Mouse (Mus musculus): ENCODE data around the gene Lefty2. TPM values are rescaled to one million over a fixed set of nuclear protein-coding genes. Genes with fewer than 3 reads are reported as not detected.
"Not testable (repeated sequence)": the region's sequence is repeated elsewhere in the genome, so short reads cannot be mapped to it uniquely, and the experiment has no call there.

The Lefty2 gene
- polyA plus RNA-seq, 1 experiment from 2014 or later = not detected

- H3K36me3 ChIP-seq = no peaks in the 10 kb centered on the region
- H3K4me1 ChIP-seq = peaks cover 43% of the 10 kb centered on the region
- 26% methylated on average over 8 of the region's 8 CpGs for WGBS (ENCODE audit: insufficient replicate concordance)
- H3K9me3 ChIP-seq (replicated peaks) = no peaks in the 10 kb centered on the region
- ATAC-seq = peak; percentile 72
- H3K27ac ChIP-seq = no peak overlapping the region
- H3K9ac ChIP-seq = no peak overlapping the region
- H3K4me2 ChIP-seq = no peak overlapping the region
- H3K27me3 ChIP-seq (replicated peaks) = peaks cover 5% of the 10 kb centered on the region; the same call in 1 of the 2 replicates
- H3K4me3 ChIP-seq = no peak overlapping the region
Measured at GRCm38 (mm10) chr1:180919686-180920085, 26.8 kb downstream of the Lefty2 start.

- 27% methylated on average over 6 of the region's 6 CpGs for WGBS (ENCODE audit: insufficient replicate concordance)
- H3K4me2 ChIP-seq = no peak overlapping the region
- H3K4me3 ChIP-seq = no peak overlapping the region
- no peaks in the 10 kb centered on the region for H3K36me3 ChIP-seq
- H3K9me3 ChIP-seq (replicated peaks) = no peaks in the 10 kb centered on the region
- no peak overlapping the region for H3K9ac ChIP-seq
- H3K4me1 ChIP-seq = peaks cover 24% of the 10 kb centered on the region
- no peak for ATAC-seq
- H3K27me3 ChIP-seq (replicated peaks) = peaks cover 16% of the 10 kb centered on the region
- no peak overlapping the region for H3K27ac ChIP-seq
Measured at GRCm38 (mm10) chr1:180922273-180923048, 29.6 kb downstream of the Lefty2 start.

- peaks cover 18% of the 10 kb centered on the region for H3K27me3 ChIP-seq (replicated peaks)
- 64% methylated on average over 2 of the region's 2 CpGs for WGBS (ENCODE audit: insufficient replicate concordance)
- no peak overlapping the region for H3K27ac ChIP-seq
- H3K9me3 ChIP-seq (replicated peaks) = no peaks in the 10 kb centered on the region
- no peak for ATAC-seq
- H3K4me2 ChIP-seq = no peak overlapping the region
- H3K36me3 ChIP-seq = no peaks in the 10 kb centered on the region
- H3K4me3 ChIP-seq = no peak overlapping the region
- H3K4me1 ChIP-seq = peaks cover 20% of the 10 kb centered on the region
- no peak overlapping the region for H3K9ac ChIP-seq
Measured at GRCm38 (mm10) chr1:180924737-180925136, 31.8 kb downstream of the Lefty2 start.

GRCm38 (mm10) chr1:180926286-180926685, 33.4 kb downstream of the Lefty2 start:
- Histone ChIP-seq H3K36me3 (no peaks in the 10 kb centered on the region), H3K27me3 (replicated peaks) (peaks cover 19% of the 10 kb centered on the region), H3K4me3 (no peak overlapping the region), H3K27ac (no peak overlapping the region), H3K9ac (no peak overlapping the region), H3K9me3 (replicated peaks) (no peaks in the 10 kb centered on the region), H3K4me2 (no peak overlapping the region), H3K4me1 (peaks cover 17% of the 10 kb centered on the region)
- WGBS (ENCODE audit: insufficient replicate concordance) = 55% methylated on average over 4 of the region's 4 CpGs
- no peak for ATAC-seq

- Histone ChIP-seq H3K9me3 (replicated peaks) (no peaks in the 10 kb centered on the region), H3K9ac (no peak overlapping the region), H3K36me3 (no peaks in the 10 kb centered on the region), H3K27me3 (replicated peaks) (peaks cover 35% of the 10 kb centered on the region), H3K4me1 (peaks cover 16% of the 10 kb centered on the region), H3K4me2 (no peak overlapping the region), H3K27ac (peak overlapping the region; percentile 15; the same call in 1 of the 2 replicates), H3K4me3 (no peak overlapping the region)
- 25% methylated on average over 2 of the region's 2 CpGs for WGBS (ENCODE audit: insufficient replicate concordance)
- ATAC-seq = no peak
Measured at GRCm38 (mm10) chr1:180929599-180929998, 36.7 kb downstream of the Lefty2 start.

GRCm38 (mm10) chr1:180931106-180931505, 38.2 kb downstream of the Lefty2 start:
- Histone ChIP-seq H3K4me3 (no peak overlapping the region), H3K36me3 (no peaks in the 10 kb centered on the region), H3K4me2 (no peak overlapping the region), H3K27ac (no peak overlapping the region), H3K9ac (no peak overlapping the region), H3K4me1 (peaks cover 30% of the 10 kb centered on the region), H3K27me3 (replicated peaks) (peaks cover 41% of the 10 kb centered on the region), H3K9me3 (replicated peaks) (no peaks in the 10 kb centered on the region)
- 70% methylated on average over 3 of the region's 3 CpGs for WGBS (ENCODE audit: insufficient replicate concordance)
- ATAC-seq = no peak

- WGBS (ENCODE audit: insufficient replicate concordance) = 43% methylated on average over 6 of the region's 6 CpGs
- Histone ChIP-seq H3K27me3 (replicated peaks) (peaks cover 49% of the 10 kb centered on the region), H3K4me1 (peaks cover 51% of the 10 kb centered on the region), H3K9me3 (replicated peaks) (no peaks in the 10 kb centered on the region), H3K4me3 (no peak overlapping the region), H3K27ac (no peak overlapping the region), H3K36me3 (no peaks in the 10 kb centered on the region), H3K4me2 (no peak overlapping the region), H3K9ac (no peak overlapping the region)
- no peak for ATAC-seq
Measured at GRCm38 (mm10) chr1:180933659-180934058, 40.8 kb downstream of the Lefty2 start.

- Histone ChIP-seq H3K9ac (no peak within 1 kb of the TSS), H3K9me3 (replicated peaks) (no peaks in the 10 kb centered on the region), H3K27me3 (replicated peaks) (peaks cover 49% of the 10 kb centered on the region), H3K4me3 (peak within 1 kb of the TSS; percentile 56; the same call in 1 of the 2 replicates), H3K36me3 (no peaks in the 10 kb centered on the region), H3K4me2 (peak within 1 kb of the TSS; percentile 80), H3K27ac (no peak within 1 kb of the TSS), H3K4me1 (peaks cover 46% of the 10 kb centered on the region)
- ATAC-seq = no peak
- 32% methylated on average over 21 of the region's 21 CpGs for WGBS (ENCODE audit: insufficient replicate concordance)
Measured at GRCm38 (mm10) chr1:180934467-180935419, 41.8 kb downstream of the Lefty2 start, which contains the start of gene Lefty1. TSS of gene Lefty1 (plus strand) at chr1:180935022.

GRCm38 (mm10) chr1:180936610-180937398, 43.9 kb downstream of the Lefty2 start:
- 2% methylated on average over 41 of the region's 41 CpGs for WGBS (ENCODE audit: insufficient replicate concordance)

GRCm38 (mm10) chr1:180937631-180938030, 44.7 kb downstream of the Lefty2 start:
- 65% methylated on average over 13 of the region's 13 CpGs for WGBS (ENCODE audit: insufficient replicate concordance)
- not testable (repeated sequence) for H3K9me3 ChIP-seq (replicated peaks); H3K36me3 ChIP-seq; ATAC-seq
- H3K27me3 ChIP-seq (replicated peaks) = peaks cover 53% of the 10 kb centered on the region
- peak overlapping the region; percentile 56 for H3K4me3 ChIP-seq
- peak overlapping the region; percentile 71; the same call in 1 of the 2 replicates for H3K27ac ChIP-seq
- H3K9ac ChIP-seq = peak overlapping the region; percentile 70; the same call in 1 of the 2 replicates
- H3K4me2 ChIP-seq = peak overlapping the region; percentile 80
- peaks cover 68% of the 10 kb centered on the region for H3K4me1 ChIP-seq

More at GRCm38 (mm10) chr1:180936610-180937398, 43.9 kb downstream of the Lefty2 start:
- Histone ChIP-seq H3K4me3 (peak overlapping the region; percentile 56), H3K4me2 (peak overlapping the region; percentile 80), H3K27me3 (replicated peaks) (peaks cover 53% of the 10 kb centered on the region), H3K27ac (peak overlapping the region; percentile 71), H3K9ac (peak overlapping the region; percentile 70), H3K4me1 (peaks cover 63% of the 10 kb centered on the region)
- not testable (repeated sequence) for H3K9me3 ChIP-seq (replicated peaks); H3K36me3 ChIP-seq
- peak; percentile 98 for ATAC-seq

- peaks cover 80% of the 10 kb centered on the region for H3K4me1 ChIP-seq
- not testable (repeated sequence) for ATAC-seq
- peaks cover 42% of the 10 kb centered on the region for H3K27me3 ChIP-seq (replicated peaks)
Measured at GRCm38 (mm10) chr1:180938781-180939180, 45.9 kb downstream of the Lefty2 start.

More at GRCm38 (mm10) chr1:180938781-180939180, 45.9 kb downstream of the Lefty2 start:
- not testable (repeated sequence) for H3K4me3 ChIP-seq; H3K9ac ChIP-seq; H3K27ac ChIP-seq; H3K9me3 ChIP-seq (replicated peaks); H3K36me3 ChIP-seq; H3K4me2 ChIP-seq
- WGBS (ENCODE audit: insufficient replicate concordance) = 76% methylated on average over 2 of the region's 2 CpGs

Data from liver, embryonic 12.5 days (tissue).